Mouse (Mus musculus) neutrophil, adult 5-6 weeks (primary cell): ENCODE data around the gene Gm10428. TPM values are rescaled to one million over a fixed set of nuclear protein-coding genes. Genes with fewer than 3 reads are reported as not detected.

Source experiments
- ATAC-seq: fragments of 151-379, 151-347 bp; 2 replicates; pipeline ENCODE4 v1.8.0; 2017; ENCODE audit warnings: mild to moderate bottlenecking, moderate TSS enrichment; ENCODE audit not compliant: insufficient number of reproducible peaks, poor library complexity, low FRiP score, severe bottlenecking; ENCODE audit errors: extremely low read depth
- total RNA-seq: library from RNA; stranded (forward); fragments of 200-1000 nt; gene quantifications from 2 replicates; pipeline ENCODE4 v1.2.3, GENCODE M21; 2017

Gene Gm10428
- total RNA-seq, 1 experiment from 2014 or later, result not detected

- no peak for ATAC-seq
These were observed 8.0 kb downstream of the Gm10428 start for GRCm38 (mm10) chr11:62760755-62761457.

- no peak for ATAC-seq
These were observed 23.6 kb downstream of the Gm10428 start for GRCm38 (mm10) chr11:62776510-62776909.

- peak; percentile 67; the same call in 1 of the 2 replicates for ATAC-seq
These were observed 36.2 kb downstream of the Gm10428 start, which contains the start of gene Zfp286 for GRCm38 (mm10) chr11:62788935-62789616. Zfp286 (minus strand) TSS chr11:62789462.

GRCm38 (mm10) chr11:62789617-62789936, 36.7 kb downstream of the Gm10428 start:
- ATAC-seq, result no peak

Other genes starting within 250 kb of the Gm10428 start
- gene Cenpv, start 213.8 kb upstream of the Gm10428 start, total RNA-seq, result 1.7 and 9.0 TPM in 2 replicates
- 1,420 and 1,558 TPM in 2 replicates for gene Ubb, start 201.9 kb upstream of the Gm10428 start, total RNA-seq
- gene Trpv2, start 178.6 kb upstream of the Gm10428 start, total RNA-seq, result 62.7 and 66.9 TPM in 2 replicates
- 3.2 and 3.4 TPM in 2 replicates for gene Lrrc75a, start 104.6 kb upstream of the Gm10428 start, total RNA-seq
- gene Mmgt2, start 104.4 kb upstream of the Gm10428 start, total RNA-seq, result 7.6 and 12.6 TPM in 2 replicates
- 10.6 and 12.8 TPM in 2 replicates for gene Zfp287, start 21.2 kb upstream of the Gm10428 start, total RNA-seq
- 0.81 and 2.9 TPM in 2 replicates for gene Zfp286, start 36.4 kb downstream of the Gm10428 start, total RNA-seq
- gene Trim16, start 67.1 kb downstream of the Gm10428 start, total RNA-seq, result 5.5 and 6.4 TPM in 2 replicates
- gene Fbxw10, start 94.0 kb downstream of the Gm10428 start, total RNA-seq, result 4.3 and 5.1 TPM in 2 replicates
- 19.2 and 21.7 TPM in 2 replicates for gene Tvp23b, start 126.4 kb downstream of the Gm10428 start, total RNA-seq
- gene Cdrt4, start 198.1 kb downstream of the Gm10428 start, total RNA-seq, result not detected in 2 replicates